Mouse (Mus musculus) cerebellum, adult 9-11 months (tissue): ENCODE data around the gene Mcfd2.
A peak's percentile ranks its signal among the peaks of the same experiment; 100 is the strongest.
"Not testable (repeated sequence)": the region's sequence is repeated elsewhere in the genome, so short reads cannot be mapped to it uniquely, and the experiment has no call there.

ENCODE experiments used
- DNase-seq: peaks from one replicate; pipeline ENCODE4 v3.0.0; 2022

Gene Mcfd2

GRCm38 (mm10) chr17:87265792-87266186 lies at the start of gene Mcfd2:
Gene Mcfd2 (minus strand): TSS chr17:87265935.
- DNase-seq, result peak; percentile 84

- DNase-seq, result peak; percentile 94
Observed at GRCm38 (mm10) chr17:87315021-87315531, 49.3 kb upstream of the Mcfd2 start.

- DNase-seq, result peak; percentile 85
Observed at GRCm38 (mm10) chr17:87314530-87314946, 48.8 kb upstream of the Mcfd2 start.

- DNase-seq, result no peak
Observed at GRCm38 (mm10) chr17:87314121-87314520, 48.4 kb upstream of the Mcfd2 start.

- peak; percentile 31 for DNase-seq
Observed at GRCm38 (mm10) chr17:87312924-87313870, 47.5 kb upstream of the Mcfd2 start.

- no peak for DNase-seq
Observed at GRCm38 (mm10) chr17:87312351-87312750, 46.6 kb upstream of the Mcfd2 start.

- no peak for DNase-seq
Observed at GRCm38 (mm10) chr17:87310497-87310896, 44.8 kb upstream of the Mcfd2 start.

- DNase-seq, result no peak
Observed at GRCm38 (mm10) chr17:87309073-87309788, 43.5 kb upstream of the Mcfd2 start.

GRCm38 (mm10) chr17:87306746-87307145 lies 41.0 kb upstream of the Mcfd2 start:
- no peak for DNase-seq

GRCm38 (mm10) chr17:87305065-87305464 lies 39.3 kb upstream of the Mcfd2 start:
- DNase-seq, result no peak

GRCm38 (mm10) chr17:87304151-87304894 lies 38.6 kb upstream of the Mcfd2 start:
- DNase-seq, result no peak

- no peak for DNase-seq
Observed at GRCm38 (mm10) chr17:87302014-87302794, 36.5 kb upstream of the Mcfd2 start.

GRCm38 (mm10) chr17:87301607-87302006 lies 35.9 kb upstream of the Mcfd2 start:
- DNase-seq, result not testable (repeated sequence)

GRCm38 (mm10) chr17:87300340-87300739 lies 34.6 kb upstream of the Mcfd2 start:
- no peak for DNase-seq

- DNase-seq, result no peak
Observed at GRCm38 (mm10) chr17:87298944-87299343, 33.2 kb upstream of the Mcfd2 start.

- DNase-seq, result not testable (repeated sequence)
Observed at GRCm38 (mm10) chr17:87296701-87297100, 31.0 kb upstream of the Mcfd2 start.

GRCm38 (mm10) chr17:87295738-87296137 lies 30.0 kb upstream of the Mcfd2 start:
- no peak for DNase-seq

- DNase-seq, result no peak
Observed at GRCm38 (mm10) chr17:87293125-87293524, 27.4 kb upstream of the Mcfd2 start.

- DNase-seq, result no peak
Observed at GRCm38 (mm10) chr17:87291782-87292181, 26.0 kb upstream of the Mcfd2 start.

GRCm38 (mm10) chr17:87291037-87291436 lies 25.3 kb upstream of the Mcfd2 start:
- DNase-seq, result no peak

GRCm38 (mm10) chr17:87289367-87289766 lies 23.6 kb upstream of the Mcfd2 start:
- DNase-seq, result no peak

GRCm38 (mm10) chr17:87288131-87288530 lies 22.4 kb upstream of the Mcfd2 start:
- no peak for DNase-seq
